Mouse (Mus musculus) common myeloid progenitor, adult 5-6 weeks (primary cell): ENCODE results near the gene 1700020A23Rik. TPM values are rescaled to one million over a fixed set of nuclear protein-coding genes. Genes with fewer than 3 reads are reported as not detected.
A peak's percentile ranks its signal among the peaks of the same experiment; 100 is the strongest.

Experiments used
- ATAC-seq: replicated peaks from 2 replicates; pipeline ENCODE4 v1.8.0; 2016; ENCODE audit warnings: low read depth, mild to moderate bottlenecking, moderate TSS enrichment, inconsistent platforms; ENCODE audit not compliant: poor library complexity, severe bottlenecking
- total RNA-seq: library from RNA; stranded (forward); fragments of 200-1000, 187-1606 nt; gene quantifications from 2 replicates; pipeline ENCODE4 v1.2.3, GENCODE M21; 2017

Gene 1700020A23Rik
- total RNA-seq, 1 experiment from 2014 or later = not detected

DNA sequence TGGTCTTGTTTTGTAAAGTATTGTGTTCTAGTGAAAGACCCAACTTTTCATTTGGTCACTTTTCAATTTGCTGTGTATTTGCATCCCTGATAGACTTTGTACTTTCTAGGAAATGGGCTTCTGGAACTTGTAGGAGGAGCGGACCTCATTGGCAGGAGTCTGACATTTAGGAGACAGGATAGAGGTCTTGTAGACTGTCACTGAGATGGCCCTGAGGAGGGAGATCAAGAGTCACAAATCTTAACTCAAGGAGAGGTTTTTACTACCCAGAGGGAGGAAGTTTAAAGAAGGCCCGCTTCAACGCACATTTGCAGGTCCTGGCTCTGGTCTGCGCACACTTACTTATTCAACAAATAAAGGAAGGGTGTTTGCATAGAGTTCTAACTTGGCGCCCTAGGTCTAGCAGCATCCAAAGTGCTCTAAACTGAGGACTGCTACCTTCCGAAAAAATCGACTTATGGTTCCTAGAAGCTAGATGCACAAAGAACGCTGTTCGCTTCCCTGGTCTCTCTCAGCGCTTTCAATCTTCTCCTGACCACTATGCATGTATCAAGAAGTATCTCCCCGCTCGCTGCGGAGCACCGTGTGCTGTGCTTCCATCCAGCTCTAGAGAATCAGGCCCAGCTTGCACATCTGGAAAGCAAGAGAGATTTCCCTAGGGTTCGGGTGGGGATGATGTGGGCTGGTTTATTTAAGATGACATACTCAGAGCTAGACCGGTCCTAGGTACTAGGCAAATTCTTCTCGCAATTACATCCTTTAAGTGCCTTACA, 44.1 kb downstream of the 1700020A23Rik start:
- ATAC-seq = 0 out of 2 replicates have a peak, but pooled peaks have one; percentile 9

DNA sequence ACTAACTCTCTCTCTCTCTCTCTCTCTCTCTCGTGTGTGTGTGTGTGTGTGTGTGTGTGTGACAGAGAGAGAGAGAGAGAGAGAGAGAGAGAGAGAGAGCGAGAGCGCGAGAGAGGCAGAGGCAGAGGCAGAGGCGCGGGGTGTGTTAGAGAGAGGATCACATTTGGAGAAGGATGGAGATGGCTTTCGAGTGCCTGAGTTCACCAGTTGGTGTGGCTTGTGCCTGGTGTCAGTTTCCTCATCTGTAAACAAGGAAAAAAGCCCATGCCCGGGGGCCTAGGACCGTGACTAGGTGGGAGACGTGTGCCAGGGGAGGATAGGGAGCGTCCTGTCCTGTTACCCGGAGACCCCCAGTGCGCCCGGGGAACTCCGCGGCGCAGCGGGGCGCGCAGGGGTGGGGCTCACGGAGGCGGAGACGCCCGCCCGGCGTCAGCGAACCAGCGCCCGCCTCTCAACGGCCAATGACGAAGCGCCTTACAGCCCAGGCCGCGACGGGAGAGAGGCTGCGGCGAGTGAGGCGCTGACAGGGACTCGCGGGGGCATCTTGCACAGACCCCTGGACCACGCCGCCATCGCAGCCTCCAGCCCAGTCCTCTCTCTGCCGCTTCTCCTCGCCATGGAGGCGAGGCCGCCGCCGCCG, 44.9 kb downstream of the 1700020A23Rik start, which contains the start of gene Ptpra:
Ptpra (plus strand) TSS at position 485 of the 640 bp plus-strand sequence.
- peak; percentile 88 for ATAC-seq

DNA sequence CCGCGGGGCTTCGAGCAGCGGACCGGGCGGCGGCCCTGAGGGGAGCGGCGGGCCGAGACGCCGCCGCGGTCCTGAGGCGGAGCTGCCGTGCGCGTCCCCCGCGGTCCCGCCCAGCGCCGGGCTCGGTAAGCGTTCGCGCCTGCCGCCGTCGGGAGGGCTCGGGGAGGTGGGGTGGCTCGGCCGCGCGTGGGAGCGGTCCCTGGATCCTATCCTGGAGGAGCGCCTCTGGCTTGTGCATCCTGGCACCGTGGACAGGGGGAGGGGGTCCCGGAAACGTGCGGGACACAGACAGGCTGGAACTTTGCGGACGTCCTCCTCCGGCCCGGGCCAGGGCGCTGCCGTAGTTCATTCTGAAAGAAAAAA, 45.4 kb downstream of the 1700020A23Rik start:
- ATAC-seq = peak; percentile 40

DNA sequence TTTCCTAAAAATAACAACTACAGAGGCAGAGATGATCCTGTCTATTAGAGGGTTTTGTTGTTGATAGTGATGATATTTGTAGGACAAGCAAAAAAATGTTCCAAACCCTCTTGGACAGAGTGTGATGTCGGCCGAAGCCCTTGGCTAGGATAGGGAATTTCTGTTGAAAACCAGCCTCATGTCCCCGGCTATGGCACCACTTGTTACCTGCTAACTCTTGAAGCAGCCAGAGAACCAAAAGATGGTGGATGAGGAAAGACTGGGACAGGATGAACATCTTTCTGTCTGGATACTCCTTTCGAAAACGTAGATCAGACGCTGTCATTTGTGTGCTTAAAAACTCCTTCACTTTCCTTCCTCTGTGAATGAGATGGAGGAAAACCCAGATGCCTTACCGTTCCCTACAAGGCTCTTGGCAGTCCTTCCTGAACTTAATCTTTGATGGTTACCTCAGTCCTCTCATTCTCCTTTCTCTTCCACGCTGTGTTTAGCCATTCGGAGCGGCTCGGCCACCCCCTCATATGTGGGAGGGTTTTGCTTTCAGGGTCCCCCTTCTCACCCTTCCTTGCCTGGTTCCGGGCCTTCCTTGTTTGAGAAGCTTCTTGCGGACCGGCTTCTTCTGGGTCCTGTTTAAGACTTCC, 46.1 kb downstream of the 1700020A23Rik start:
- ATAC-seq = no peak

DNA sequence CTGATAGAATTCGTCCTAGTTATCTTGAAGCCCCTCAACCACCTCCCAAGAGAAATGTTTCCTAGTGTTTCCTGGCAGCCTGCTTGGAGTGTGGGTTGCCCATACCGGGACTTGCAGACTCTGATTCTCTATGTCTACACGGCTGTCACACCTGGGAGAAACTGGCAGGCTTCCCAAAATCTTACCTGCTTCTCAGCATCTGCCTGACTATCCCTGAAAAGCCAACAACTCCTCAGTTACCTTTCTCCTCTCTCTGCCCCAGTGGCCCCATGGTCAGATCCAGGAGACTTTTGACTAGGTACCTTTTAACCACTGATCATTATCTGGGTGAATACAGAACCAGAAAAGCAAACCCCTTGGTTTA, 46.6 kb downstream of the 1700020A23Rik start:
- no peak for ATAC-seq

DNA sequence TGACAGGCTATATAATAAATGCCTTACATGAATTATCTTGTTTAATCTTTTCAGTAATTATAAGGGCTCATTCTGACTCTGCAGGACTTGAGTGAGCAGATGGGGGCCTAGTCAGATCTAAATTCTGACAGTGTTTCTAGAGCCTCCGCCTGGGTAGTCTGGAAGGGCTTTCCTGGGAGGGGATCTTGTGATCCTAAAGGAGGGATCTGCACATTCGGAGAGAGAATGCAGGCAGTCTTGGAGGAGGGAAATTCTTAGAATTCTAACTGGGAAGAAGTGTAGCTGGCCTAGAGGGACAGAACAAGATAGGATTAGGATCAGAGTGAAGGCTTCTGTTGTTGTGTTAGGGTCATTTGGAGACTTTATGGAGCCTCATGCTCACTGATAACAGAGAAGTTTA, 47.2 kb downstream of the 1700020A23Rik start:
- ATAC-seq = no peak

DNA sequence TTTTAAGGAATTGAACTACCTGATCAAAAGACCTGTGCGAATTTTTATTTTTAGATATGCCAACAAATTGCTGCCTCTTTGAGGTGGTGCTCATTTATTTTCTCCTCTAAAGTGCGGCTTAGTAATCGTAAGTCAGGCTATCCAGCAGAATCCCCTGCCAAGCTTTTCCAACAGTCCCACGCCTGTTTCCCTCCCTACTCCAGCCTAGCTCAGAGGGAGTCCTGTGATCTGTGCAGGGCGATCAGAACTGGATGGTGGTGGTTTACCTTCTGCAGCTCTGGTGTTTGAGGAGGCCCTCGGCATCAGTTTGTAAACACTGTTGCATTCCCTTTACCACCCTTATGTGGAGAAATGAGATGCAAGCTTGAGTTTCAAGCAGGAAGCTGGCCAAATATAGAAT, 48.4 kb downstream of the 1700020A23Rik start:
- no peak for ATAC-seq

DNA sequence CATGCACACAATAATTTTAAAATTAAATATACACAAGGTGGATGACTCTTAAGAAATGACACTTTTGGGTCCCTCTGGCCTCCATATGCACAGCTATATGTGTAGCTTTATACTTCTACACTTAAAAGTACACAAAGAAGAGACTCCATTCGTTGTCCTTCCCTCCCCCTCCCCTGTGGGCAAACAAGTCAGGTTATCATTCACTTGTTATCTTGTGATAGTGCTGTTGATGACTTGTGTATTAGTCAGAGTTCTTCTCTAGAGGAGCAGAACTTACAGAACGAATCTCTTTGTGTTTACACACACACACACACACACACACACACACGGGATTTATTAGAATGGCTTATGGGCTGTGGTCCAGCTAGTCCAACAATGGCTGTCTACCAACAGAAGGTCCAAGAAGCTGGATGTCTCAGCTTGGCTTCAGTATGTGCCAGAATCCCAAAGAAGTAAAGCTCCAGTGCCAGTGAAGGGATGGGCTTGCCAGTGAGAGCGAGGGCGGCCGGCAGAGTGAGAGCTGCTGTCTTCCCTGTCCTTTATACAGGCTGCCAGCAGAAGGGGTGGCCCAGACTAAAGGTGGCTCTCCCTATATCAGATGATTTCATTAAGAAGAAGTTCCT, 49.8 kb downstream of the 1700020A23Rik start:
- no peak for ATAC-seq

Other genes starting within 250 kb of the 1700020A23Rik start
- 206 and 212 TPM in 2 replicates for gene Snrpb, start 225.9 kb upstream of the 1700020A23Rik start, total RNA-seq
- not detected in 2 replicates for gene Tmc2, start 210.1 kb upstream of the 1700020A23Rik start, total RNA-seq
- 557 and 630 TPM in 2 replicates for gene Nop56, start 130.8 kb upstream of the 1700020A23Rik start, total RNA-seq
- 110 and 134 TPM in 2 replicates for gene Idh3b, start 120.7 kb upstream of the 1700020A23Rik start, total RNA-seq
- not detected in 2 replicates for gene Ebf4, start 110.1 kb upstream of the 1700020A23Rik start, total RNA-seq
- gene Cpxm1, start 7.7 kb upstream of the 1700020A23Rik start, total RNA-seq = 0.82 and 4.8 TPM in 2 replicates
- not detected in 2 replicates for gene Gm28372, start within 50 bp of the 1700020A23Rik start, total RNA-seq
- not detected in 2 replicates for gene Tmem239, start 1.2 kb downstream of the 1700020A23Rik start, total RNA-seq
- gene Vps16, start 19.1 kb downstream of the 1700020A23Rik start, total RNA-seq = 111 and 115 TPM in 2 replicates
- 9.0 and 14.7 TPM in 2 replicates for gene Pced1a, start 19.4 kb downstream of the 1700020A23Rik start, total RNA-seq
- 88.0 and 117 TPM in 2 replicates for gene Ptpra, start 45.0 kb downstream of the 1700020A23Rik start, total RNA-seq
- 52.1 and 53.8 TPM in 2 replicates for gene Mrps26, start 158.5 kb downstream of the 1700020A23Rik start, total RNA-seq
- not detected in 2 replicates for gene Oxt, start 170.9 kb downstream of the 1700020A23Rik start, total RNA-seq
- not detected in 2 replicates for gene Avp, start 177.3 kb downstream of the 1700020A23Rik start, total RNA-seq
- gene Fastkd5, start 224.8 kb downstream of the 1700020A23Rik start, total RNA-seq = 19.1 and 22.8 TPM in 2 replicates
- 6.3 and 7.3 TPM in 2 replicates for gene Ubox5, start 224.8 kb downstream of the 1700020A23Rik start, total RNA-seq
- gene Lzts3, start 237.5 kb downstream of the 1700020A23Rik start, total RNA-seq = 0.44 and 0.73 TPM in 2 replicates